Mouse (Mus musculus): ENCODE measurements around the gene Ccr4. TPM values are rescaled to one million over a fixed set of nuclear protein-coding genes. Genes with fewer than 3 reads are reported as not detected.

Gene Ccr4
- total RNA-seq, 1 experiment from 2014 or later = not detected

- no peak for DNase-seq
Measured at GRCm38 (mm10) chr9:114468217-114468616, 36.5 kb downstream of the Ccr4 start.

DNA sequence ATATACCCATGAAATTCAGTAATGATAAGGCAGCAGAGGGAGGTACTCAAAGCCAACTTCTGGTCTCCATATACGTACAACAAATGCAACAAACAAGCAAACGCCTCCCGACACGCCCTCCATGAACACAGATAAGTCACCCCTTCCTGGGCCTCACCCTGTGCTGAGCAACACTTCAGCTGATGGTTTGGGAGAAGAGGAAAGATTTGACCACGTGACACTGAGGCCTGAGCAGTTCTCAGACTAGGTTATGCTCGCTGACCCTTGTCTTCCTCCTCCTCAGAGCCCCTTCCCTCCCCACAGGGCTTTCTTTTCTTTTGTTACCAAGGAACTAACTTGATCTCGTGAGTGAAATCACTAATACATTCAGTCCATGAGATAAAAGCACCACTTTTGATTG, 37.8 kb downstream of the Ccr4 start:
- no peak for DNase-seq

DNA sequence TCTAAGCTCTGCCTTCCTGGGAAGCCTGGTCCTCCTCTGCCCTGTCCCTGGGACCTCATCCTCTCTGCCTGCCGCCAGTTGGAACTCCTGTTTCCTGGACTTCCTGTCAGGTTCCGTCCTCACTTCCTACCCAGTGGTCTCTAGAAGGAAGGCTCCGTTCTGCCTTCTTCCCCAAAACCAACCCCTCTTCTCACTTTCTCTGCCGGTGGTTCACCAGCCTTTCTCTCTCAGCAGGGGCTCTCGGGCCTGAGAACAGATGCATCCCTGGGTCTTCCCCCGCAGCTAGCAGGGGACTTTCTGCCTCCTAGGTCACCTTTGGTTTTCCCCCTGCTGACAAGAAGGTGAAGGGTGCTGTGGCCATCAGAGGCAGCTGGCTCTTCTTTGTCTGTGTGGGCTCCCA, 39.3 kb downstream of the Ccr4 start:
- DNase-seq = no peak

GRCm38 (mm10) chr9:114462569-114462968, 42.1 kb downstream of the Ccr4 start:
- no peak for DNase-seq

- DNase-seq = no peak
Measured at GRCm38 (mm10) chr9:114458436-114458835, 46.3 kb downstream of the Ccr4 start.

GRCm38 (mm10) chr9:114455420-114455819, 49.3 kb downstream of the Ccr4 start:
- DNase-seq = no peak

GRCm38 (mm10) chr9:114452418-114452817, 52.3 kb downstream of the Ccr4 start:
- no peak for DNase-seq

GRCm38 (mm10) chr9:114451615-114452014, 53.1 kb downstream of the Ccr4 start:
- no peak for DNase-seq

DNA sequence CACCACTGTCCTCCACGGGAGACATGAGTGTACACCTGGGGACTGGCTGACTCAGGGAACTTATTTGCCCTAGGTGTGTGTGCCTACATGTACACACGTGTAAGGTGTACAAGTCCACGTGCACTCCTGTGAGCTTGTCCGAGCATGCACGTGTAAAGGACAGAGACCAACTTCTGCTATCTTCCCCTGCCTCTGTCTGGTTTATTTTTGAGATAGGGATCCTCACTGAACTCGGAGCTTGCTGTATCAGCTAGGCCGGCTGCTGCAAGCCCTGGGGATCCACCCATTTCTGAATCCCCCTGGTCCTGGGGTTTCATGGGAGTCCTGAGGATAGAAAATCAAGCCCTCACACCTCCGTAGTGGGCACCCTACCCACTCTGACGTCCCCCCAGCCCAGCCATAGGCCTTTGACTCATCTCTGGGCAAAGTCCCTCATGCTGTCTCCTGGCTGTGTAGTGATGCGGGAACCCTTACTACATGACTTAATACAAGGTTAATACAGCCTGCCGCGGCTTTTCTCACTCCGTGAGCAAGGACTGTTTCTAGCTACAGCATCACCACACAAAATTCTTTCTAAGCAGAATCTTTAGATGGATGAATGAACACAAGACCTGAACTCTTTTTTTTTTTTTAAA, 55.5 kb downstream of the Ccr4 start:
- no peak for DNase-seq

DNA sequence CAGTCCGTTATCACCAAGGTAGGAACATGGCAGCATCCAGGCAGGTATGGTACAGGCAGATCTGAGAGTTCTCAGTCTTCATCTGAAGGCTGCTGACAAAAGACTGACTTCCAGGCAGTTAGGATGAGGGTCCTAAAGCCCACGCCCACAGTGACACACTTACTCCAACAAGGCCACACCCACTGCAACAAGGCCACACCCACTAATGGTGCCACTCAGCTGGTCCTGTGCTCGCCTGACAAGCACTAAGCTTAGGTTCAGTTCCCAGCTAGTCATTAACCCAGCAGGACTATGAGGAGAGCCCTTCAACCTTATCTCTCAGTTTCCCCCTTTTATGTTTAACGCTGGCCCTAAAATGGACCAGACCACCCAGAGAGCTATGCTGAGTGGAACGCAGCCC, 56.0 kb downstream of the Ccr4 start:
- no peak for DNase-seq

DNA sequence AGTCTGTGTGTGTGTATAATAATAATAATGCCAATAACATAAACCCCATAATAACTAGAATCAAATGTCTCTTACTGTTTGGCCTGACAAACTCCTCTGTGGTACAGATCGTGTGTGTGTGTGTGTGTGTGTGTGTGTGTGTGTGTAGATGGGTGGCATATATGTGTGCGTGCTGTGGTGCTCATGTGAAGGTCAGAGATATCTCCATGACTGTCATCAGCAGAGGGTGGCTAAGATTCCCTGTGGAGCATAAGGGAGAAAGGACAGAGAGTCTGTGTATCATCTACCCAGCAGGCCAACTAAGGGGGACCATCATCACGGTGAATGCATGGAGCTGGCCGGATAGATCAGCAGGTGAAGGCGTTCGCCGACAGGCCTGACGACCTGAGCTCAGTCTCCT, 57.8 kb downstream of the Ccr4 start:
- no peak for DNase-seq

DNA sequence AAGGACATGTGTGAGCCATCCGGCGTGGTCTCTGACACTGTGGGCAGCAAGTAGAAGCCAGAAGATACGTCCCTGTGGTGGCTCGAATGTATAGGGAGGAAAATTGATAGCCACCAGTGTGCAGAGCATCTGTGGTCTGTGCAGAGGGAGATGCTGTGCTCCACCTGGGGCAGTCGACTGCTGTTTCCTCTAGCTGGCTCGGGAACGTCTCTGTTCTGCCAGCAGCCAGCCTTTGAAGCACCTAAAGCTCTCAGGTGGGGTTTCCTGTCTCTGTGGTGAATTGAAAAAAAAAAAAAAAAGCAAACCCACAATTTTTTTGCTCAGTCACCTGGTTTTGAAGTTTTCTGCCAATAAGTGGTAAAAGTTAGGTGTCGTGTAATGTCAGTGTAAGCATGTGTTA, 61.4 kb downstream of the Ccr4 start:
- DNase-seq = no peak

GRCm38 (mm10) chr9:114442893-114443292, 61.8 kb downstream of the Ccr4 start:
- no peak for DNase-seq

GRCm38 (mm10) chr9:114442225-114442624, 62.5 kb downstream of the Ccr4 start:
- DNase-seq = no peak

DNA sequence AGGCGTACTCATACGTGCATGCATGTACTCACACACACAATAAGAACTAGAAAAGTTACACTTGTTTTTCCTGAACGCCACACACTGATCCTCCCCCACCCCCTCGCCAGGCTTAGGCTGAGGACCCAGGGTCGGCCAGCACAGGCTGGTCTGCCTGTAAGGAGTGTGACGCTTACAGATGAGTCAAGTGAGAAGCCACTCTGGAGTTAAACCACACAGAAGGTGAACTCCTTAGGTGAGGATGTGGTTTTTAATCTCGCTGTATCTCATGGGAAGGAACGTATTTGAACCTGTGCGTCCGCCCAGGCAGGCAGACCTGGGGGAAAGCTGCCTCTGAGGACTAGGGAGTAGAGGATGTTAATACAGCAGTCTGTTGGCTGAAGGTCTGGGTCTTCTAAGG, 64.2 kb downstream of the Ccr4 start:
- no peak for DNase-seq

Other genes starting within 250 kb of the Ccr4 start
- gene Bcl2a1c, start 174.8 kb downstream of the Ccr4 start, total RNA-seq (2021) = not detected in 2 replicates
- 84.4 and 85.4 TPM in 2 replicates for gene Crtap, start 114.2 kb downstream of the Ccr4 start, total RNA-seq (2021)
- gene Glb1, start 103.8 kb downstream of the Ccr4 start, total RNA-seq (2021) = 25.5 and 25.6 TPM in 2 replicates
- 6.9 and 8.2 TPM in 2 replicates for gene Tmppe, start 103.8 kb downstream of the Ccr4 start, total RNA-seq (2021)
- gene C130032M10Rik, start 10.8 kb upstream of the Ccr4 start, total RNA-seq (2021) = not detected in 2 replicates
- gene Trim71, start 59.5 kb upstream of the Ccr4 start, total RNA-seq (2021) = 0.04 TPM in 1 of 2 replicates, not detected in the other
- gene Cnot10, start 135.3 kb upstream of the Ccr4 start, total RNA-seq (2021) = 33.9 and 36.5 TPM in 2 replicates
- 37.1 and 44.6 TPM in 2 replicates for gene Dync1li1, start 183.9 kb upstream of the Ccr4 start, total RNA-seq (2021)
- 57.6 and 58.5 TPM in 2 replicates for gene Cmtm6, start 226.2 kb upstream of the Ccr4 start, total RNA-seq (2021)

Measured in adrenal gland, postnatal 14 days (tissue).